Mouse (Mus musculus) liver, postnatal 0 days (tissue): Measurements from ENCODE around the gene Pla2g3. TPM values are rescaled to one million over a fixed set of nuclear protein-coding genes. Genes with fewer than 3 reads are reported as not detected.

ENCODE experiments used
- ATAC-seq: fragments of 200-750 bp; cut with Nextera tagmentation; 2 replicates; pipeline ENCODE4 v1.8.0; 2017; ENCODE audit warnings: mild to moderate bottlenecking, moderate library complexity
- DNase-seq: peaks from one replicate; pipeline ENCODE4 v3.0.0-alpha.2; 2016
- H3K27ac ChIP-seq: fragments of 300-500 bp; sonication (generic); 2 replicates; pipeline ENCODE4 v1.5.1; 2014; ENCODE audit warnings: antibody characterized with exemption, moderate library complexity, mild to moderate bottlenecking, low read depth
- H3K27me3 ChIP-seq: fragments of 300-500 bp; sonication (generic); 2 replicates; pipeline ENCODE4 v1.6.1; 2014; ENCODE audit warnings: low read length, control low read depth, mixed read lengths; ENCODE audit not compliant: insufficient read depth
- H3K36me3 ChIP-seq: fragments of 300-500 bp; sonication (generic); replicated peaks from 2 replicates; pipeline ENCODE4 v1.6.1; 2014; ENCODE audit warnings: mild to moderate bottlenecking, control low read depth, low read length, moderate library complexity, mixed read lengths; ENCODE audit not compliant: insufficient read depth
- H3K4me1 ChIP-seq: fragments of 300-500 bp; sonication (generic); 2 replicates; pipeline ENCODE4 v1.6.1; 2014; ENCODE audit warnings: antibody characterized with exemption, mild to moderate bottlenecking, control low read depth; ENCODE audit not compliant: insufficient read depth
- H3K4me2 ChIP-seq: fragments of 300-500 bp; sonication (generic); 2 replicates; pipeline ENCODE4 v1.6.1; 2014; ENCODE audit warnings: low read depth, mild to moderate bottlenecking, low read length, moderate library complexity, mixed read lengths
- H3K4me3 ChIP-seq: fragments of 300-500 bp; sonication (generic); 2 replicates; pipeline ENCODE4 v1.5.1; 2014; ENCODE audit warnings: low read depth, low read length
- H3K9ac ChIP-seq: fragments of 300-500 bp; sonication (generic); replicated peaks from 2 replicates; pipeline ENCODE4 v1.6.1; 2014; ENCODE audit warnings: mild to moderate bottlenecking, moderate library complexity
- H3K9me3 ChIP-seq: fragments of 300-500 bp; sonication (generic); 2 replicates; pipeline ENCODE4 v1.6.1; 2016; ENCODE audit warnings: mild to moderate bottlenecking, control low read depth, low read length, mixed read lengths
- CTCF ChIP-seq: sonication (generic); IDR thresholded peaks from 2 replicates; pipeline ENCODE4 v1.5.1; 2016; ENCODE audit warnings: antibody characterized with exemption, low read depth
- EP300 ChIP-seq: IDR thresholded peaks from 2 replicates; pipeline ENCODE4 v1.6.1; 2016; ENCODE audit warnings: antibody characterized with exemption, low read depth, mild to moderate bottlenecking
- WGBS: fragments of 180-500 bp; shearing (Covaris S2); extraction: QIAGEN DNeasy Blood & Tissue Kit; methylation state at CpG from one replicate; pipeline ENCODE4 v1.1.7; 2014; ENCODE audit not compliant: insufficient replicate concordance; 5-methylcytosine and 5-hydroxymethylcytosine counted together
- polyA plus RNA-seq: library from polyadenylated mRNA; unstranded; fragments of >200 nt; fragmentation: Nextera tagmentation; extraction: Ambion mirVana; gene quantifications from 2 replicates; pipeline ENCODE4 v1.2.1, GENCODE M21; 2015

Pla2g3 gene
- polyA plus RNA-seq, 1 experiment from 2014 or later = 0.07 TPM

- TF ChIP-seq CTCF = no peak
- no peak for TF ChIP-seq EP300
- peak overlapping the region; percentile 70 for H3K4me2 ChIP-seq
- no peak for ATAC-seq
- no peaks in the 10 kb centered on the region for H3K27me3 ChIP-seq
- H3K4me1 ChIP-seq = peaks cover 37% of the 10 kb centered on the region
- H3K4me3 ChIP-seq = no peak overlapping the region
- 76% methylated on average over 3 of the region's 3 CpGs for WGBS
- H3K9ac ChIP-seq = peak overlapping the region; percentile 56; the same call in 1 of the 2 replicates
- peak; percentile 18 for DNase-seq
- 0 out of 2 replicates have a peak, but pooled peaks cover under 1% of the 10 kb centered on the region for H3K36me3 ChIP-seq
- H3K27ac ChIP-seq = no peak overlapping the region
- no peaks in the 10 kb centered on the region for H3K9me3 ChIP-seq
Measured at GRCm38 (mm10) chr11:3537711-3538110, 49.6 kb downstream of the Pla2g3 start.

GRCm38 (mm10) chr11:3538341-3538740 is 50.3 kb downstream of the Pla2g3 start:
- H3K4me3 ChIP-seq = peak overlapping the region; percentile 54
- no peaks in the 10 kb centered on the region for H3K27me3 ChIP-seq
- no peaks in the 10 kb centered on the region for H3K36me3 ChIP-seq
- ATAC-seq (no peak), DNase-seq (peak; percentile 13)
- TF ChIP-seq EP300 (no peak), CTCF (no peak)
- H3K4me2 ChIP-seq = peak overlapping the region; percentile 70
- peaks cover 37% of the 10 kb centered on the region for H3K4me1 ChIP-seq
- peak overlapping the region; percentile 56 for H3K9ac ChIP-seq
- 42% methylated on average over 4 of the region's 4 CpGs for WGBS
- H3K9me3 ChIP-seq = no peaks in the 10 kb centered on the region
- no peak overlapping the region for H3K27ac ChIP-seq

GRCm38 (mm10) chr11:3539111-3539825 is 51.2 kb downstream of the Pla2g3 start:
- no peaks in the 10 kb centered on the region; the same call in 1 of the 2 replicates for H3K9me3 ChIP-seq
- peaks cover 37% of the 10 kb centered on the region for H3K4me1 ChIP-seq
- H3K36me3 ChIP-seq = no peaks in the 10 kb centered on the region
- 3% methylated on average over 33 of the region's 33 CpGs for WGBS
- peak overlapping the region; percentile 70 for H3K4me2 ChIP-seq
- DNase-seq (peak; percentile 88), ATAC-seq (peak; percentile 85)
- peak overlapping the region; percentile 56 for H3K9ac ChIP-seq
- peak overlapping the region; percentile 49; the same call in 1 of the 2 replicates for H3K27ac ChIP-seq
- peak overlapping the region; percentile 54 for H3K4me3 ChIP-seq
- TF ChIP-seq CTCF (no peak), EP300 (no peak)
- H3K27me3 ChIP-seq = no peaks in the 10 kb centered on the region

GRCm38 (mm10) chr11:3539826-3540196 is 51.7 kb downstream of the Pla2g3 start:
- TF ChIP-seq EP300 (no peak), CTCF (0 out of 2 replicates have a peak, but pooled peaks have one; percentile 8)
- H3K4me1 ChIP-seq = peaks cover 36% of the 10 kb centered on the region
- peak overlapping the region; percentile 56; the same call in 1 of the 2 replicates for H3K9ac ChIP-seq
- no peaks in the 10 kb centered on the region for H3K36me3 ChIP-seq
- peaks cover 4% of the 10 kb centered on the region for H3K9me3 ChIP-seq
- WGBS = 53% methylated on average over 4 of the region's 4 CpGs
- H3K4me3 ChIP-seq = peak overlapping the region; percentile 54
- H3K27me3 ChIP-seq = no peaks in the 10 kb centered on the region
- no peak overlapping the region for H3K27ac ChIP-seq
- ATAC-seq (no peak), DNase-seq (peak; percentile 12)
- peak overlapping the region; percentile 70 for H3K4me2 ChIP-seq

- Histone ChIP-seq H3K4me2 (peak within 1 kb of the TSS; percentile 70), H3K4me3 (peak within 1 kb of the TSS; percentile 54), H3K9me3 (peaks cover 4% of the 10 kb centered on the region), H3K27ac (0 out of 2 replicates have a peak within 1 kb of the TSS, but pooled peaks have one; percentile 23), H3K27me3 (no peaks in the 10 kb centered on the region), H3K4me1 (peaks cover 32% of the 10 kb centered on the region), H3K9ac (peak within 1 kb of the TSS; percentile 56), H3K36me3 (no peaks in the 10 kb centered on the region)
- 84% methylated on average over 23 of the region's 23 CpGs for WGBS
- DNase-seq (no peak), ATAC-seq (no peak)
- no peak for TF ChIP-seq EP300
- TF ChIP-seq CTCF = no peak
Measured at GRCm38 (mm10) chr11:3540451-3541085, 52.5 kb downstream of the Pla2g3 start, which contains the start of gene Smtn. Smtn (minus strand) TSS chr11:3540612.

- Histone ChIP-seq H3K36me3 (no peaks in the 10 kb centered on the region), H3K9me3 (peaks cover 4% of the 10 kb centered on the region), H3K4me1 (peaks cover 25% of the 10 kb centered on the region), H3K4me2 (no peak overlapping the region), H3K27me3 (no peaks in the 10 kb centered on the region), H3K9ac (no peak overlapping the region), H3K27ac (no peak overlapping the region), H3K4me3 (no peak overlapping the region)
- 70% methylated on average over 3 of the region's 3 CpGs for WGBS
- no peak for TF ChIP-seq CTCF
- no peak for TF ChIP-seq EP300
- DNase-seq = no peak
- ATAC-seq = no peak
Measured at GRCm38 (mm10) chr11:3541932-3542331, 53.8 kb downstream of the Pla2g3 start.
